Mouse (Mus musculus) forebrain, embryonic 10.5 days (tissue): ENCODE data around the gene Olfr837. TPM values are rescaled to one million over a fixed set of nuclear protein-coding genes. Genes with fewer than 3 reads are reported as not detected.
"Not testable (repeated sequence)": the region's sequence is repeated elsewhere in the genome, so short reads cannot be mapped to it uniquely, and the experiment has no call there.

Experiments used
- DNase-seq: peaks from one replicate; pipeline ENCODE4 v3.0.0-alpha.2; 2017; ENCODE audit warnings: low spot score; ENCODE audit errors: extremely low spot score
- H3K27ac ChIP-seq: fragments of 300-500 bp; sonication (generic); 2 replicates; pipeline ENCODE4 v1.5.1; 2016; ENCODE audit warnings: mild to moderate bottlenecking
- H3K27me3 ChIP-seq: fragments of 300-500 bp; sonication (generic); 2 replicates; pipeline ENCODE4 v1.6.1; 2016; ENCODE audit warnings: mild to moderate bottlenecking; ENCODE audit not compliant: poor library complexity, severe bottlenecking
- H3K36me3 ChIP-seq: fragments of 300-500 bp; sonication (generic); replicated peaks from 2 replicates; pipeline ENCODE4 v1.6.1; 2016; ENCODE audit warnings: mild to moderate bottlenecking, moderate library complexity
- H3K4me1 ChIP-seq: fragments of 300-500 bp; sonication (generic); 2 replicates; pipeline ENCODE4 v1.6.1; 2016
- H3K4me3 ChIP-seq: fragments of 300-500 bp; sonication (generic); 2 replicates; pipeline ENCODE4 v1.5.1; 2016; ENCODE audit warnings: mild to moderate bottlenecking, moderate library complexity
- H3K9me3 ChIP-seq: fragments of 300-500 bp; sonication (generic); 2 replicates; pipeline ENCODE4 v1.6.1; 2016; ENCODE audit warnings: mild to moderate bottlenecking, moderate library complexity
- WGBS: fragments of 180-500 bp; shearing (Covaris S2); methylation state at CpG from one replicate; pipeline ENCODE4 v1.1.7; 2016; 5-methylcytosine and 5-hydroxymethylcytosine counted together
- polyA plus RNA-seq: library from polyadenylated mRNA; unstranded; fragments of >200 nt; fragmentation: Nextera tagmentation; extraction: Ambion mirVana; gene quantifications from 2 replicates; pipeline ENCODE4 v1.2.1, GENCODE M21; 2016

Olfr837 gene
- polyA plus RNA-seq, result not detected in 2 replicates

- Histone ChIP-seq H3K36me3 (no peaks in the 10 kb centered on the region), H3K4me1 (no peaks in the 10 kb centered on the region), H3K4me3 (no peak within 1 kb of the TSS), H3K27me3 (no peaks in the 10 kb centered on the region), H3K9me3 (peaks cover 13% of the 10 kb centered on the region), H3K27ac (no peak within 1 kb of the TSS)
- DNase-seq, result no peak
- WGBS, result 71% methylated on average over 1 of the region's 1 CpGs
Measured at GRCm38 (mm10) chr9:19136017-19136416, at the start of gene Olfr837. Gene Olfr837 (plus strand): TSS chr9:19136317.

- not testable (repeated sequence) for H3K27me3 ChIP-seq, H3K4me3 ChIP-seq, H3K27ac ChIP-seq, H3K4me1 ChIP-seq, H3K36me3 ChIP-seq, DNase-seq
- peaks cover 34% of the 10 kb centered on the region for H3K9me3 ChIP-seq
- WGBS, result 69% methylated on average over 6 of the region's 6 CpGs
Measured at GRCm38 (mm10) chr9:19092889-19093753, 43.0 kb upstream of the Olfr837 start.

DNA sequence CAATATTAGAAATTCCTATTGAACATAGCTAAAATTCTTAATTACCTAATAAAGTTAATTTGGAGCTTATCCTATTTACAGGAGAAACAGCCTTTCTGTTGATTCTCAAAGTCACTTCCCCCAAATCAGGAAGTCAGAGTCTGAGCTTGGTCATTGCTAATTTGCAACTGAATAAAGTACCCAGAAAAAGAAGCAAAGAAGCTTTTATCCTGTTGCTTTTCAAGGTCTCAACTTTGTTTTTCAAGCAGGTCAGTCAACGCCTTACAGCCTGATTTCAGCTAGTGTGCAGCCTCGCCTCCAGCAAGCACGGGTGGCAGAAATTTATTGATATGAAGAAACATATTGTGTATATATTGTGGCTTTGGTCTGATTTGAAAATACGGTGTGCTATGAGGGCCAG, 38.8 kb upstream of the Olfr837 start:
- Histone ChIP-seq H3K27ac (no peak overlapping the region), H3K4me3 (no peak overlapping the region), H3K27me3 (no peaks in the 10 kb centered on the region), H3K4me1 (no peaks in the 10 kb centered on the region), H3K9me3 (peaks cover 28% of the 10 kb centered on the region), H3K36me3 (no peaks in the 10 kb centered on the region)
- no peak for DNase-seq
- WGBS, result 93% methylated on average over 4 of the region's 4 CpGs

GRCm38 (mm10) chr9:19120082-19120481, 16.0 kb upstream of the Olfr837 start, which contains the start of gene Olfr836:
Gene Olfr836 (plus strand): TSS chr9:19120382.
- Histone ChIP-seq H3K9me3 (peaks cover 6% of the 10 kb centered on the region; the same call in 1 of the 2 replicates), H3K4me1 (no peaks in the 10 kb centered on the region), H3K4me3 (no peak within 1 kb of the TSS), H3K36me3 (no peaks in the 10 kb centered on the region), H3K27ac (no peak within 1 kb of the TSS), H3K27me3 (no peaks in the 10 kb centered on the region)
- no peak for DNase-seq

- Histone ChIP-seq H3K4me3 (no peak within 1 kb of the TSS), H3K4me1 (no peaks in the 10 kb centered on the region), H3K27ac (no peak within 1 kb of the TSS), H3K36me3 (no peaks in the 10 kb centered on the region), H3K27me3 (no peaks in the 10 kb centered on the region), H3K9me3 (peaks cover 23% of the 10 kb centered on the region)
- WGBS, result 85% methylated on average over 1 of the region's 1 CpGs
- DNase-seq, result no peak
Measured at GRCm38 (mm10) chr9:19177212-19177611, 41.1 kb downstream of the Olfr837 start, which contains the start of gene Olfr839-ps1. Gene Olfr839-ps1 (minus strand): TSS chr9:19177312.

Other genes with a start within 250 kb of the Olfr837 start
- gene Olfr832, start 199.2 kb upstream of the Olfr837 start, polyA plus RNA-seq, result not detected in 2 replicates
- not detected in 2 replicates for gene Olfr834, start 148.3 kb upstream of the Olfr837 start, polyA plus RNA-seq
- not detected in 2 replicates for gene Olfr835, start 103.6 kb upstream of the Olfr837 start, polyA plus RNA-seq
- not detected in 2 replicates for gene Olfr836, start 15.9 kb upstream of the Olfr837 start, polyA plus RNA-seq
- gene Olfr839-ps1, start 41.0 kb downstream of the Olfr837 start, polyA plus RNA-seq, result not detected in 2 replicates
- gene Olfr843, start 115.7 kb downstream of the Olfr837 start, polyA plus RNA-seq, result not detected in 2 replicates
- not detected in 2 replicates for gene Olfr844, start 180.0 kb downstream of the Olfr837 start, polyA plus RNA-seq
- not detected in 2 replicates for gene Olfr845, start 200.1 kb downstream of the Olfr837 start, polyA plus RNA-seq
- gene Olfr846, start 227.7 kb downstream of the Olfr837 start, polyA plus RNA-seq, result not detected in 2 replicates
- gene Olfr847, start 242.4 kb downstream of the Olfr837 start, polyA plus RNA-seq, result not detected in 2 replicates